Mouse (Mus musculus): ENCODE data around the gene Wnt4.

DNA sequence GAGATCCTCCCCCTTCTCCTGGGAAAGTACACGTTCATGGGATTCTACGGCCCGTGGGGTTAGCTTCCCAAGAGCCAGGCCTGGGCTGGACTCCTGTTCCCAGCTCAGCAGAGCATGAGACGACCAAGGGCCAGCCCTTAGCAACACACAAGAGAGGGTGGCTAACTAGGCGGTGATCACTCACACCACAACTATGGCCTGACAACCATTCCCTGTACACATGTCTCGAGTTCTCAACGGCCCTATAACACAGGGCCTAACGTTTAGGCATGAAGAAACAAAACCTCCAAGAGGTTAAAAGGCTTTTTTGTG is 29.2 kb downstream of the Wnt4 start:
- TF ChIP-seq CTCF (IDR thresholded peaks at IDR 0.05; ENCODE audit: extremely low read depth, insufficient read depth, insufficient read length, insufficient replicate concordance) (no peak), POLR2A (IDR thresholded peaks at IDR 0.05; ENCODE audit: low read depth, low read length) (no peak)

Measured in spleen, adult 2 months (tissue).